ENCODE assay signal across 31 mouse cellular contexts in the genomic region with DNA sequence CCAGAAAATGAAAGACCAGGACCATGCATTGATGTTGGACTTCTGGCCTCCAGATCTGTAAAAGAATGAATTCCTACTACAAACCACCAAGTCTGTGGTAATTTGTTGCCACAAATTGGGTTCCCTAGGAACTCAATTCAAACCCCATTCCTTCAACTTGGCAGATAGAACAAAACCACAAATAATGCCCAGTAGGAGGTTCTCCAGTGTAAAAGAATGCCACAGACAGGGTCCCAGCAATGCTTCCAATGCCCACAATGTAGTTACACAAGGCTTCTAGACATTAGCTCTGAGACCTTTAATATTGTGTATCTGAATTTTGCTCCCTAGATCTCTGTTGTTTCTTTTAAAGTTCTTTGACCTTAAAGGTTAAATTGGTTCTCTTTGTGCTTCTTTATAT.
"Had no signal": no experiment of that assay in that cellular context is flagged by ENCODE, and none has a peak within 500 bp of the region (broad histone marks: within the 10 kb centered on the region; RNA-seq: fewer than 3 reads in every experiment).

No protein-coding gene starts in this region.

- H3K4me3 ChIP-seq: left cerebral cortex, adult 2 months; limb, embryonic 10.5 days; limb, embryonic 12.5 days; limb, embryonic 13.5 days; limb, embryonic 15.5 days; liver, embryonic 12.5 days; liver, embryonic 13.5 days; liver, embryonic 15.5 days; lung, embryonic 15.5 days; megakaryocyte, embryonic 14.5 days; midbrain, embryonic 10.5 days; midbrain, embryonic 12.5 days; midbrain, embryonic 13.5 days; midbrain, embryonic 15.5 days; myocyte had no signal

- H3K27me3 ChIP-seq: limb, embryonic 12.5 days; limb, embryonic 15.5 days; liver, embryonic 12.5 days; liver, embryonic 13.5 days; liver, embryonic 15.5 days; lung, embryonic 15.5 days; megakaryocyte, embryonic 14.5 days; midbrain, embryonic 12.5 days; midbrain, embryonic 13.5 days; midbrain, embryonic 15.5 days had no signal

- H3K4me1 ChIP-seq: limb, embryonic 10.5 days; limb, embryonic 12.5 days; limb, embryonic 13.5 days; limb, embryonic 15.5 days; liver, embryonic 12.5 days; liver, embryonic 13.5 days; liver, embryonic 15.5 days; lung, embryonic 15.5 days; megakaryocyte, embryonic 14.5 days; midbrain, embryonic 10.5 days; midbrain, embryonic 12.5 days; midbrain, embryonic 13.5 days; midbrain, embryonic 15.5 days had no signal

- H3K36me3 ChIP-seq: limb, embryonic 10.5 days; limb, embryonic 12.5 days; limb, embryonic 13.5 days; limb, embryonic 15.5 days; liver, embryonic 12.5 days; liver, embryonic 13.5 days; liver, embryonic 15.5 days; lung, embryonic 15.5 days; midbrain, embryonic 10.5 days; midbrain, embryonic 12.5 days; midbrain, embryonic 13.5 days; midbrain, embryonic 15.5 days had no signal

- H3K9me3 ChIP-seq: limb, embryonic 10.5 days; limb, embryonic 12.5 days; limb, embryonic 13.5 days; limb, embryonic 15.5 days; liver, embryonic 12.5 days; liver, embryonic 13.5 days; liver, embryonic 15.5 days; lung, embryonic 15.5 days; midbrain, embryonic 10.5 days; midbrain, embryonic 12.5 days; midbrain, embryonic 13.5 days; midbrain, embryonic 15.5 days had no signal

- DNase-seq: left cerebral cortex, postnatal 4 days; liver; liver, embryonic 13.5 days; lung, adult 18-20 months; lung, adult 2 months; lung, embryonic 14.5 days; lung, postnatal 10 days; lung, postnatal 14 days; lung, postnatal 36 days; lung, postnatal 4 days; midbrain, embryonic 14.5 days had no signal

- H3K4me2 ChIP-seq: limb, embryonic 12.5 days; limb, embryonic 13.5 days; limb, embryonic 15.5 days; liver, embryonic 11.5 days; liver, embryonic 12.5 days; liver, embryonic 13.5 days; liver, embryonic 15.5 days; lung, embryonic 14.5 days; lung, embryonic 15.5 days; midbrain, embryonic 11.5 days; midbrain, embryonic 12.5 days; midbrain, embryonic 13.5 days; midbrain, embryonic 15.5 days had no signal

- H3K9ac ChIP-seq: limb, embryonic 12.5 days; limb, embryonic 13.5 days; limb, embryonic 15.5 days; liver, embryonic 12.5 days; liver, embryonic 13.5 days; liver, embryonic 14.5 days; liver, embryonic 15.5 days; lung, embryonic 14.5 days; lung, embryonic 15.5 days; midbrain, embryonic 12.5 days; midbrain, embryonic 13.5 days; midbrain, embryonic 15.5 days had no signal

- H3K27ac ChIP-seq: left cerebral cortex, adult 2 months; limb, embryonic 10.5 days; limb, embryonic 12.5 days; limb, embryonic 13.5 days; limb, embryonic 15.5 days; liver, embryonic 12.5 days; liver, embryonic 13.5 days; liver, embryonic 14.5 days; liver, embryonic 15.5 days; lung, embryonic 15.5 days; macrophage; midbrain, embryonic 10.5 days; midbrain, embryonic 12.5 days; midbrain, embryonic 13.5 days; midbrain, embryonic 15.5 days had no signal

- ATAC-seq: liver, embryonic 12.5 days; lung, postnatal 0 days; midbrain, embryonic 13.5 days; midbrain, embryonic 15.5 days; midbrain, embryonic 16.5 days had no signal
